Mouse (Mus musculus) forebrain, embryonic 10.5 days (tissue): ENCODE results near the gene Trpc4ap. TPM values are rescaled to one million over a fixed set of nuclear protein-coding genes. Genes with fewer than 3 reads are reported as not detected.
A peak's percentile ranks its signal among the peaks of the same experiment; 100 is the strongest.

Experiments
- DNase-seq: peaks from one replicate; pipeline ENCODE4 v3.0.0-alpha.2; 2017; ENCODE audit warnings: low spot score; ENCODE audit errors: extremely low spot score
- H3K27ac ChIP-seq: fragments of 300-500 bp; sonication (generic); 2 replicates; pipeline ENCODE4 v1.5.1; 2016; ENCODE audit warnings: mild to moderate bottlenecking
- H3K27me3 ChIP-seq: fragments of 300-500 bp; sonication (generic); 2 replicates; pipeline ENCODE4 v1.6.1; 2016; ENCODE audit warnings: mild to moderate bottlenecking; ENCODE audit not compliant: poor library complexity, severe bottlenecking
- H3K36me3 ChIP-seq: fragments of 300-500 bp; sonication (generic); replicated peaks from 2 replicates; pipeline ENCODE4 v1.6.1; 2016; ENCODE audit warnings: mild to moderate bottlenecking, moderate library complexity
- H3K4me1 ChIP-seq: fragments of 300-500 bp; sonication (generic); 2 replicates; pipeline ENCODE4 v1.6.1; 2016
- H3K4me3 ChIP-seq: fragments of 300-500 bp; sonication (generic); 2 replicates; pipeline ENCODE4 v1.5.1; 2016; ENCODE audit warnings: mild to moderate bottlenecking, moderate library complexity
- H3K9me3 ChIP-seq: fragments of 300-500 bp; sonication (generic); 2 replicates; pipeline ENCODE4 v1.6.1; 2016; ENCODE audit warnings: mild to moderate bottlenecking, moderate library complexity
- WGBS: fragments of 180-500 bp; shearing (Covaris S2); methylation state at CpG from one replicate; pipeline ENCODE4 v1.1.7; 2016; 5-methylcytosine and 5-hydroxymethylcytosine counted together
- polyA plus RNA-seq: library from polyadenylated mRNA; unstranded; fragments of >200 nt; fragmentation: Nextera tagmentation; extraction: Ambion mirVana; gene quantifications from 2 replicates; pipeline ENCODE4 v1.2.1, GENCODE M21; 2016

Gene Trpc4ap
- polyA plus RNA-seq, 1 experiment from 2014 or later, result 126 TPM

DNA sequence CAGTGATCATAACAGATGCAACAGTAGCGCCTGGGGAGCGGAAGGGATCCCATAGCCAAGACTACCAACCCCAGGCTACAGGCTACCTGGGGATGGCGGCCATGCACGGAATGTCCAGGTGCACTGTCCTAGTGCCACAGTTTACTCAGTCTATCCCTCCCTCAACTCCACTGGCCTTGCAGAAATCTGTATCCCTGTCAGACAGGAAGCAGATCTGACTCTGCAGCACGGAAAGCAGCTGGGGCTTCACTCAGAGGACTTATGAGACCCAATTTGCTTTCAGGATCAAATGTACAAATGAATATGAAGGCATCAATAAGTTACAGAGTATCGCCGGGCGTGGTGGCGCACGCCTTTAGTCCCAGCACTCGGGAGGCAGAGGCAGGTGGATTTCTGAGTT is 4.4 kb downstream of the Trpc4ap start:
- no peak overlapping the region for H3K27ac ChIP-seq
- H3K27me3 ChIP-seq, result no peaks in the 10 kb centered on the region
- H3K4me1 ChIP-seq, result peaks cover 22% of the 10 kb centered on the region
- no peaks in the 10 kb centered on the region for H3K9me3 ChIP-seq
- no peak overlapping the region for H3K4me3 ChIP-seq
- WGBS, result 94% methylated on average over 11 of the region's 11 CpGs
- DNase-seq, result no peak
- H3K36me3 ChIP-seq, result peaks cover 29% of the 10 kb centered on the region

DNA sequence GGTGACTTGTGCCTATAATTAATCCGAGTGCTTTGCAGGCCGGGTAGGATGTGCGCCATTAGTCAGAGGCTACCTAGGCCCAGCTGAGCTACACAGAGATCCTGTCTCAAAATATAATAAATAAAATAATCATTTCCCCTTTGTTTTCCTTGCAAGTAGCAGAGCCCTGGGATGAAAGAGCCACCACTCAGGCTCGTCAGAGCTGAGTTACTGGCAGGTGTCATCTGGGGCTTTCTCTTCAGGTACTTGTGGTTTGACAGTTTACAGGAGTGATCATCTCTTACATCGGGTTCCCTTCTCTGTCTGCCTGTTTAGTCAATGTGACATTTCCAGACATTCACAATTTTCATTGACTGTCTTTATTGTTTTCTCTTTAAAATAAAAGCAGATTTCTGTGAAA is 5.6 kb downstream of the Trpc4ap start:
- peaks cover 21% of the 10 kb centered on the region for H3K4me1 ChIP-seq
- H3K36me3 ChIP-seq, result peaks cover 29% of the 10 kb centered on the region
- DNase-seq, result no peak
- H3K27ac ChIP-seq, result no peak overlapping the region
- H3K4me3 ChIP-seq, result no peak overlapping the region
- H3K9me3 ChIP-seq, result no peaks in the 10 kb centered on the region
- 89% methylated on average over 5 of the region's 5 CpGs for WGBS
- H3K27me3 ChIP-seq, result no peaks in the 10 kb centered on the region

DNA sequence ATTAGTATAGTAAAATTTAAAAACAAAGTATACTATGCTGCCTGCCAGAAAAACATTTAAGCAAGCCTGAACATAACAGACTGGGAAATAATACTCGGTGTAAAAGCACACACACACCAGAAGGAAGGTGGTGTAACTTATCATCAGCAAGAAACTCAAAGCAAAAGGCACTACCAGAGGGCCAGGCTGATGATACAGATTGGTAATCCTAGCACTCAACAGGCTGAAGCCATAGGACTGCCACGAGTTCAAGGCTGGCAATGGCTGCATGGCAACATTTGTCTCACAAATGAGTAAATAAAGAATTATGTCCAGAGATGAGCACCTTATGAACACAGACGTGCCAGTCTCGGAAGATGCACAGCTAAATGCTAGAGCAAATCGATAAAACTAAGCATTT is 8.4 kb downstream of the Trpc4ap start:
- Histone ChIP-seq H3K4me1 (no peaks in the 10 kb centered on the region), H3K27ac (no peak overlapping the region), H3K36me3 (peaks cover 26% of the 10 kb centered on the region), H3K9me3 (no peaks in the 10 kb centered on the region), H3K27me3 (no peaks in the 10 kb centered on the region), H3K4me3 (no peak overlapping the region)
- 93% methylated on average over 5 of the region's 5 CpGs for WGBS
- no peak for DNase-seq

DNA sequence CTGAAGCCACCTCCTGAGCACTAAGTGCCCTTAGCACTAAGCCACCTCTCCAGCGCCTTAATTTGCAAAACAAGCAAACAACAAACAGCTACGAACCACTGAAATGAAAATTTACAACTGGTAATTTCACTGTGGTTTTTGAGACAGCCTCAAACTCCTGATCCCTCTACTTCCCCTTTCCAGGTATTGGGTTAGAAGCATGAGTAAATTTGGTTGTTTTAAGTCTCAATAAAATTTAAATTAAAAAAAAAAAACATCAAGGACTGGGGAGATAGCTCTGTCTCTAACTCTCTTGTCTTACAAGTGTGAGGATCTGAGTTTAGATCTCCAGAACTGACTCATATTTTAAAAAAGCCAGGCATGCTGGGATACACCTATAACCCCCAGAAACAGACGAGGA is 9.0 kb downstream of the Trpc4ap start:
- Histone ChIP-seq H3K27ac (no peak overlapping the region), H3K4me1 (no peaks in the 10 kb centered on the region), H3K4me3 (no peak overlapping the region), H3K9me3 (no peaks in the 10 kb centered on the region), H3K27me3 (no peaks in the 10 kb centered on the region), H3K36me3 (peaks cover 25% of the 10 kb centered on the region)
- no peak for DNase-seq
- 77% methylated on average over 3 of the region's 3 CpGs for WGBS

DNA sequence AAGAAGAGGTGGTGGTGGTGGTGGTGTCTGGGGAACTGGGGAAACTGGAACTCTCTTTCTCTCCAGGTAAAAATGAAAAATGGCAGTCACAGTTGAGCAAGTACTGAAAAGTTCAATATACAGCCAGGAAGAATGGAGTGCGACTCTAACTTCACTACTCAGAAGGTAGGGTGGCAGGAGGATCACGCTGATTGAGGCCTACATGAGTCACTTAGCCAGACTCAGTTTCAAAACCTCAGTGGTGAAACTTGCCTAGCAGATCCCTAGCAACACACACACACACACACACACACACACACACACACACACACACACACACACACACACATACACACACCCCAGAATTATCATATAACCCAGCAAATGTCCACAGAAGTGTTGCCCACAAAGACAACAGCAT is 10.3 kb downstream of the Trpc4ap start:
- no peaks in the 10 kb centered on the region for H3K4me1 ChIP-seq
- H3K27ac ChIP-seq, result no peak overlapping the region
- 86% methylated on average over 2 of the region's 2 CpGs for WGBS
- peaks cover 13% of the 10 kb centered on the region for H3K36me3 ChIP-seq
- no peak overlapping the region for H3K4me3 ChIP-seq
- DNase-seq, result no peak
- no peaks in the 10 kb centered on the region for H3K9me3 ChIP-seq
- H3K27me3 ChIP-seq, result no peaks in the 10 kb centered on the region

DNA sequence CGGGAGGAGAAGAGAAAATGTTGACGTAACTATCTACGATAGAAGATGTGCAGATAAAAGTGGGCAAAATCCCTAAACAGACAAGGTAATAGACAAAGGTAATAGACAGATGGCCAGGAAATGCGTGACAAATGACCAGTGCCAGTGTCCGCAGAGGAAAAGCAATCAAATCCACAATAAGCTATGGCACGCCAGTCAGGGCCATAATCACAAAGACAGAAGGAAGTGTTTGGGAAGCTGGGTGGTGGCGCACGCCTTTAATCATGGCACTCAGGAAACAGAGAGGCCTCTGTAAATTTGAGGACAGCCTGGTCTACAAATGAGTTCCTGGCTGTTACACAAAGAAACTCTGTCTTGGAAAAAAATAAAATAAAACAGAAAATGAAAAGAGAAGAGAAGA is 11.0 kb downstream of the Trpc4ap start:
- 86% methylated on average over 8 of the region's 8 CpGs for WGBS
- Histone ChIP-seq H3K9me3 (no peaks in the 10 kb centered on the region), H3K27me3 (no peaks in the 10 kb centered on the region), H3K4me1 (no peaks in the 10 kb centered on the region), H3K4me3 (no peak overlapping the region), H3K36me3 (peaks cover 6% of the 10 kb centered on the region), H3K27ac (no peak overlapping the region)
- DNase-seq, result no peak

DNA sequence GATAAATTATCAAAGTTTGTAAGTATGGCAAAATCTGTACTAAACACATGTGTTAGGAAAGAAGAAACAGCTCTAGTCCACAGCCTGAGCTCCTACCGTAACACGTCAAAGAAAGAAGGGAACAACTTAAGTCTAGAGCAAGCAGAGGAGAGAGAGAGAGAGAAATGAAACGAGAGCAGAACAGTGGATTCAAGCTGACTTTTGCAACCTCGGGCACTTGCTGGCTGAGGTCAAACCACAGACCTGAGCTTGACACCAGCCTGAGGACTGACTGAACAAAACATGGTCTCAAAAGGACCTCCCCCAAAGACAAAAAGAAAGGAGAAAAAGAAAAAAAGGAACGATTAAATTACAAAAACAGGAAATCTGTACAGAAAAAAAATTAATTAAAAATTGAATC is 11.6 kb downstream of the Trpc4ap start:
- H3K27ac ChIP-seq, result no peak overlapping the region
- no peaks in the 10 kb centered on the region for H3K27me3 ChIP-seq
- no peaks in the 10 kb centered on the region for H3K4me1 ChIP-seq
- H3K4me3 ChIP-seq, result no peak overlapping the region
- peaks cover 3% of the 10 kb centered on the region; the same call in 1 of the 2 replicates for H3K36me3 ChIP-seq
- DNase-seq, result no peak
- H3K9me3 ChIP-seq, result no peaks in the 10 kb centered on the region
- 87% methylated on average over 5 of the region's 5 CpGs for WGBS

DNA sequence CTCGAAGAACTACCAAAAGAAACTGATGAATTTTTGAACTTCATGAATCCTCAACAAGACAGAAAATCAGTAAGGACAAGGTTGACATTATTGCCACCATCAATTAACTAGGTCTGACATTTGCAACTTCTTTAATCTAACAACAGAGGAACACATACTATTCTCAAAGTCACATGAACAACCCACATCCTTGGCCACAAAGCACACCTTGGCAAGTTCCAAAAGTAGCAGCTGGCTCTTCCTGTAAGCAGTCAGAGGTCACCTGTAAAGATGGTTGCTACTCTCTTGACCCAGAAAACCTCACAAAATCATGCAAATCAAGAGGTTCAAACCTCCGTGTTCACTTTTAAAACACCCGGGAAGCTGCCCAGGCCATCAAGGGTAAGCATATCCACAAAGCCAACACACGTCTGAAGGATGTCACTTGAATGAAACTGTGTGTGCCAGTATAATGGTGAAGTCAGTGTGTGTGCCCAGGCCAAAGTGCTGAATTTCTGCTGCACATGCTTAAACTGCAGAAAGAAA is 12.5 kb downstream of the Trpc4ap start:
- no peak for DNase-seq
- H3K9me3 ChIP-seq, result no peaks in the 10 kb centered on the region
- no peak overlapping the region for H3K27ac ChIP-seq
- no peaks in the 10 kb centered on the region for H3K27me3 ChIP-seq
- H3K4me1 ChIP-seq, result peaks cover 4% of the 10 kb centered on the region
- H3K4me3 ChIP-seq, result no peak overlapping the region
- WGBS, result 91% methylated on average over 4 of the region's 4 CpGs
- H3K36me3 ChIP-seq, result no peaks in the 10 kb centered on the region

DNA sequence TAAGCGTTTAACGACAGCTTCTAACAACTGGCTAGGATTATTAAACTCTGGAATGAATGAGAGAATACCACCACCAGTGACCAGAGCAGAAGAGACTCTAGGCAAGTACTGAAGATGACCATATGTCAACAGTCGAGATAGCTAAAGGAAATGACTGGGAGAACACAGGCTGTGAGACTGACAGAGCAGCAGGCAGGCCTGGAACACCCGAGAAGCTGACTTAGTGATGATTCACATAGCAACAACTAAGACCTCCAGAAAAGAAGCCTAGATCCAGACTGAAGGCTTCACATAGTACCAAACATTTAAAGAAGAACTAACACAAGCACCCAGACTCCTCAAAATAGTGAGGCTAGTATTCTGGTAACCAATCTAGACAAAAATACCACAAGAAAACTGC is 17.1 kb downstream of the Trpc4ap start:
- no peak for DNase-seq

DNA sequence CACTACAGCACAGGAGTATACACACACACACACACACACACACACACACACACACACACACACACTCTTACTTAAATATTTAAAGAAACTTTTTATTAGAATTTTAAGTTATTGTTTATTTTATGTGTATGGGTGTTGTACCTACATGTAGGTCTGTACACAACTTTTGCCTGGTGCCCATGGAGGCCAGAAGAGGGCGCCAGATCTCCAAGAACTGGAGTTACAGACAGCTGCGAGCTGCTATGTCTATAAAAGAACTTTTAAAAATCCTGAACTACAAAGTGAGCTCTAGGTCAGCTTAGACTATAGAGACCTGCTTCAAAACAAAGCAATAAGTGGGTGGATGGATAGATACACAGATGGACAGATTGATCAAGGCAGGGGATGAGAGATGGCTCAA is 18.6 kb downstream of the Trpc4ap start:
- Histone ChIP-seq H3K4me3 (no peak overlapping the region), H3K27ac (no peak overlapping the region), H3K27me3 (no peaks in the 10 kb centered on the region), H3K36me3 (peaks cover 39% of the 10 kb centered on the region), H3K4me1 (peaks cover 4% of the 10 kb centered on the region), H3K9me3 (no peaks in the 10 kb centered on the region)
- peak; percentile 49 for DNase-seq
- WGBS, result 31% methylated on average over 2 of the region's 2 CpGs

More for the DNA sequence above, 17.1 kb downstream of the Trpc4ap start:
- peaks cover 4% of the 10 kb centered on the region for H3K4me1 ChIP-seq
- H3K27me3 ChIP-seq, result no peaks in the 10 kb centered on the region
- H3K27ac ChIP-seq, result no peak overlapping the region
- no peaks in the 10 kb centered on the region for H3K9me3 ChIP-seq
- peaks cover 30% of the 10 kb centered on the region for H3K36me3 ChIP-seq
- no peak overlapping the region for H3K4me3 ChIP-seq
- WGBS, result 85% methylated on average over 4 of the region's 4 CpGs

DNA sequence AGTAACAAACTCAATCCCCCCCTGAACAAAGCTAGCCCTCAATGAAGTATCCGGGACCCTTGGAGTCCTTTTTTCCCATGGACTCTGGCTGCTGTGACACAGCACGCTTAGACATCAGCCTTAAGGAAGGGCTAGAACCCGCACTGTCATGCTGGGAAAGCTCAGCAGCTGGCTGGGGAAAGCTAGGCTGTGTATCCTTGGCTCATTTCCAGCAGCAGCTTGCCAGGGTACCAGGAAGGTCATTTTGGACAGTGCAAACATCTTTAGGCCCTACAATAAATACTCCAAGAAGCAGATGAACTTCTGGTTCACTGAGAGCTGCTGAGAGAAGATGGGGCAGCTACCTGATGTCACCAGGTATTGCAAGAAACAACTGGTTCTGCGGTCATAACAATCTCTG is 20.9 kb downstream of the Trpc4ap start:
- H3K27me3 ChIP-seq, result no peaks in the 10 kb centered on the region
- H3K27ac ChIP-seq, result no peak overlapping the region
- no peak overlapping the region for H3K4me3 ChIP-seq
- no peaks in the 10 kb centered on the region for H3K9me3 ChIP-seq
- DNase-seq, result no peak
- 92% methylated on average over 4 of the region's 4 CpGs for WGBS
- H3K4me1 ChIP-seq, result peaks cover 4% of the 10 kb centered on the region
- peaks cover 62% of the 10 kb centered on the region for H3K36me3 ChIP-seq

DNA sequence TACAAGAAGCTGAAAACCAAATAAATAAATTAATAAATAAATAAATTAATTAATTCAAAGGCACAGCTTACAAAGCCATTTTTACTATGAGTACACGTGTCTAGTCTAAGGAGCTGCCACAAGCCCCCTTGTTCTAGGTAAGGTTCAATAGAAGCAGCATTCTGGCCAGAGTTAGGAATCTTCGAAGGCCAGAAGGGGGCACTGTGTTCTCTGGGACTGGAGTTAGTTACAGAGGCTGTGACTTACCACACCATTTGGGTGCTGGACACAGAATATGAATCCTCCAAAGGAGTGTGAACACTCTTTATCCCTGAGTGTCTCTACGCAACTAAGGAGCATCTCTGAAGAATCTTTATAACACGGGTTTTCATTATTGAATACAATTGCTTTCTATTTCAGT is 23.7 kb downstream of the Trpc4ap start:
- Histone ChIP-seq H3K9me3 (no peaks in the 10 kb centered on the region), H3K4me1 (no peaks in the 10 kb centered on the region), H3K27me3 (no peaks in the 10 kb centered on the region), H3K36me3 (peaks cover 89% of the 10 kb centered on the region), H3K4me3 (no peak overlapping the region), H3K27ac (no peak overlapping the region)
- DNase-seq, result no peak
- WGBS, result 86% methylated on average over 4 of the region's 4 CpGs

DNA sequence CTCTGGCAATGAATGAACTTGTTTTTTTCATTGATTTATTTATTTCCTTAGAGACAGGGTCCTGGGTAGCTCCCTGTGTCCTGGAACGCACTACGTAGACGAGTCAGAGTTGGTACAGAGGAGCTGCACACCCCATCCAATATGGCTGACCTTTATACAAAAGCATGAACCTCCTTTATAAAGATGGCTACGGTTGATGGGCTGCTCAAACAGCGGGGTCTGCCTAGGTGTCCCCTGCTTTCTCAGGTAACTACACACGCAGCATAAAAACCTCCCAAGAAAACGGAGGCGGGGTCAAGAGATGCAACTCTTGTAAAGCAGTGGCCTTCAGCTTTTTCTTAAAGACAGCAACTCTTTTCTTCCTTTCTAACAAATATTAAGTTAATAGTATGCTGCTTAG is 24.3 kb downstream of the Trpc4ap start:
- H3K27ac ChIP-seq, result no peak overlapping the region
- WGBS, result 96% methylated on average over 8 of the region's 8 CpGs
- DNase-seq, result no peak
- H3K4me1 ChIP-seq, result no peaks in the 10 kb centered on the region
- no peaks in the 10 kb centered on the region for H3K9me3 ChIP-seq
- no peaks in the 10 kb centered on the region for H3K27me3 ChIP-seq
- H3K36me3 ChIP-seq, result peaks cover 91% of the 10 kb centered on the region
- H3K4me3 ChIP-seq, result no peak overlapping the region

DNA sequence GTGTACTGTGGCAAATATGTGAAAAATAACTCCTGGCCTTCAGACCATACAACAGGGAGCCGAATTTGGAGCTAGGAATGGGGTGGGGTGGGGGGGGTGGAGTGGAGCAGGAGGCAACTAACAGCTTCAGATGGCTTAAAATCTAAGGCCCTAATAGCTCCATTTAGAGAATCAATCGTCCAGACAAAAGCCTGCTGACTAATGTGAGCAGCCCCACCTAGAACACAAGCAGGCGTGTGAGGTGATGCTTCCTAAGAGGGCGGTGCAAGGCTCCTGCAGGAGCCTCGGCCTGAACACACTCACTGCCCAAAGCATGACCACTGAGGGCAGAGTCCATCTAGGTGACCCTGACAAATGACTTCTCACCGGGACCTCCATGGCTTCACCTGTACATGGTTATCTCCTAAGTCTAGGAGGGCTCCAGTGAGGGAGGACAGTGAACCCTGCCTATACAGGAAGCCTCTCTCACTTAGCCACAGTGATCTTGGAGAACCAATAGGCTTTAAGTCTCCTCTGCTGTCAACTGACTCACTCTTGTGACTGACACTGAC is 28.2 kb downstream of the Trpc4ap start:
- no peaks in the 10 kb centered on the region for H3K27me3 ChIP-seq
- H3K27ac ChIP-seq, result no peak overlapping the region
- H3K36me3 ChIP-seq, result peaks cover 91% of the 10 kb centered on the region

More for the DNA sequence above, 28.2 kb downstream of the Trpc4ap start:
- no peaks in the 10 kb centered on the region for H3K9me3 ChIP-seq
- no peaks in the 10 kb centered on the region for H3K4me1 ChIP-seq
- DNase-seq, result no peak
- H3K4me3 ChIP-seq, result no peak overlapping the region
- 91% methylated on average over 6 of the region's 6 CpGs for WGBS
